In the genomic region with DNA sequence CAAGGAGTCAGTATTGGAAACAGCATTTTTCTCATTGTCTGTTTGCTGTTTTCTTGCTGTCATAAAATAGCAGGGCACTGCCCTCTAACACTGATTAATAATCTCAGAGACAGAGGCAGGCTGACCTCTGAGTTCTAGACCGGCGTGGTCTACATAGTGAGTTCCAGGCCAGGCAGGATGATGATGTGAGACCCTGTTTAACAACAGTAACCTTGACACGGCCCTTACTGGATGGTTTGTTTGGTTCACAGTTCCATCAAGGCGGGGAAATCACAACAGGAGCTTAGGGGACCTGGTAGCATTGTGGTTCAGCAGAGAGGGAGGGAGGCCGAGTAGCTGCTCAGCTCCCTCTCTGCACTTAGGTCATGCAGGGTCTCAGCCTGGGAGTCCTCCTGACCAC, we compare ENCODE assay signal across 17 mouse cellular contexts.
"Had no signal": no experiment of that assay in that cellular context is flagged by ENCODE, and none has a peak within 500 bp of the region (broad histone marks: within the 10 kb centered on the region; RNA-seq: fewer than 3 reads in every experiment).

No protein-coding gene starts in this region.

- H3K36me3 ChIP-seq: lung, embryonic 15.5 days; midbrain, embryonic 13.5 days; midbrain, embryonic 15.5 days; neural tube, embryonic 12.5 days; stomach, embryonic 15.5 days had no signal

- DNase-seq: liver, postnatal 0 days; lung, adult 2 months; lung, postnatal 14 days; lung, postnatal 36 days; right cerebral cortex, postnatal 14 days; thymus, adult 2 months; thymus, postnatal 25 days; thymus, postnatal 4 days had no signal

- H3K27me3 ChIP-seq: lung, embryonic 15.5 days; midbrain, embryonic 13.5 days; midbrain, embryonic 15.5 days; neural tube, embryonic 12.5 days; stomach, embryonic 15.5 days had no signal

- H3K4me2 ChIP-seq: lung, embryonic 15.5 days; midbrain, embryonic 13.5 days; midbrain, embryonic 15.5 days; neural tube, embryonic 12.5 days; stomach, embryonic 15.5 days had no signal

- H3K9me3 ChIP-seq: lung, embryonic 15.5 days; megakaryocyte, embryonic 14.5 days; midbrain, embryonic 13.5 days; midbrain, embryonic 15.5 days; neural tube, embryonic 12.5 days; stomach, embryonic 15.5 days had no signal

- H3K4me1 ChIP-seq: midbrain, embryonic 15.5 days; neural tube, embryonic 12.5 days had no signal

- H3K27ac ChIP-seq: lung, embryonic 15.5 days; macrophage; midbrain, embryonic 13.5 days; midbrain, embryonic 15.5 days; neural tube, embryonic 12.5 days; stomach, embryonic 15.5 days; stomach, postnatal 0 days had no signal

- H3K9ac ChIP-seq: lung, embryonic 15.5 days; midbrain, embryonic 13.5 days; midbrain, embryonic 15.5 days; neural tube, embryonic 12.5 days; stomach, embryonic 15.5 days had no signal

- H3K4me3 ChIP-seq: lung, embryonic 15.5 days; megakaryocyte, embryonic 14.5 days; midbrain, embryonic 13.5 days; midbrain, embryonic 15.5 days; neural tube, embryonic 12.5 days; stomach, embryonic 15.5 days had no signal

- ATAC-seq: liver, postnatal 0 days; lung, postnatal 0 days; midbrain, embryonic 13.5 days; midbrain, embryonic 15.5 days had no signal
